Mouse (Mus musculus) CH12.LX (cell line): ENCODE data around the gene Nrn1.

Experiments used
- CTCF ChIP-seq, 2 experiments: IDR thresholded peaks in 1 of 2; conservative IDR thresholded peaks in 1 of 2; 2 replicates each; pipeline ENCODE4 v1.5.1; 2011 to 2012; ENCODE audit warnings: low read depth in 2 of 2, low read length in 2 of 2, improper control_type of control experiment in 1 of 2, inconsistent platforms in 1 of 2, mild to moderate bottlenecking in 1 of 2, moderate library complexity in 1 of 2
- E2F4 ChIP-seq: IDR thresholded peaks from 2 replicates; pipeline ENCODE4 v1.6.1; 2011; ENCODE audit warnings: low read depth, low read length, improper control_type of control experiment; ENCODE audit not compliant: insufficient replicate concordance
- ETS1 ChIP-seq: conservative IDR thresholded peaks from 2 replicates; pipeline ENCODE4 v1.6.1; 2012; ENCODE audit warnings: low read depth, mild to moderate bottlenecking, inconsistent platforms, low read length, improper control_type of control experiment, moderate library complexity
- MAFK ChIP-seq: IDR thresholded peaks from 2 replicates; pipeline ENCODE4 v1.6.1; 2011; ENCODE audit warnings: low read length, improper control_type of control experiment; ENCODE audit not compliant: insufficient replicate concordance
- MEF2A ChIP-seq: IDR thresholded peaks from 2 replicates; pipeline ENCODE4 v1.6.1; 2014; ENCODE audit warnings: low read depth, mild to moderate bottlenecking, inconsistent platforms, low read length, improper control_type of control experiment, borderline replicate concordance
- MYC ChIP-seq: IDR thresholded peaks from 2 replicates; pipeline ENCODE4 v1.6.1; 2011; ENCODE audit warnings: low read depth, mild to moderate bottlenecking, improper control_type of control experiment, low read length
- NRF1 ChIP-seq: IDR thresholded peaks from 2 replicates; pipeline ENCODE4 v1.6.1; 2014; ENCODE audit warnings: low read depth, mild to moderate bottlenecking, inconsistent platforms, low read length, improper control_type of control experiment, moderate library complexity
- POLR2A ChIP-seq: IDR thresholded peaks from 2 replicates; pipeline ENCODE4 v1.6.1; 2011; ENCODE audit warnings: low read depth, mild to moderate bottlenecking, improper control_type of control experiment, low read length
- POLR2AphosphoS2 ChIP-seq: IDR thresholded peaks from 2 replicates; pipeline ENCODE4 v1.6.1; 2011; ENCODE audit warnings: low read depth, low read length, improper control_type of control experiment
- SMC3 ChIP-seq: IDR thresholded peaks from 2 replicates; pipeline ENCODE4 v1.6.1; 2011; ENCODE audit warnings: low read depth, low read length, improper control_type of control experiment
- ZKSCAN1 ChIP-seq: IDR thresholded peaks from 2 replicates; pipeline ENCODE4 v1.6.1; 2012; ENCODE audit warnings: low read depth, inconsistent platforms, low read length, improper control_type of control experiment, borderline replicate concordance

GRCm38 (mm10) chr13:36726551-36726950, 8.4 kb downstream of the Nrn1 start:
- TF ChIP-seq NRF1 (no peak), CTCF (conservative IDR thresholded peaks at IDR 0.05 in 1 of 2, IDR thresholded peaks at IDR 0.05 in 1 of 2; ENCODE audit: low read depth in 2 of 2, low read length in 2 of 2) (no peak), MYC (no peak), ZKSCAN1 (no peak), E2F4 (no peak), POLR2A (no peak), MEF2A (no peak), SMC3 (no peak), ETS1 (no peak), MAFK (no peak), POLR2AphosphoS2 (no peak)
